Mouse (Mus musculus): ENCODE measurements at regions not wholly inside any gene's neighbourhood (a gene's known extent, or its start where the extent isn't known, plus 50 kb on each side); places are given as distances from the start of the nearest gene placed in this dataset.
A peak's percentile ranks its signal among the peaks of the same experiment; 100 is the strongest.

GRCm38 (mm10) chr5:45033146-45033545 lies 233.7 kb upstream of the Ldb2 start:
- DNase-seq, result no peak

- DNase-seq, result no peak
These were observed 228.4 kb upstream of the Ldb2 start for GRCm38 (mm10) chr5:45027876-45028275.

GRCm38 (mm10) chr5:45025383-45025782 lies 225.9 kb upstream of the Ldb2 start:
- no peak for DNase-seq

GRCm38 (mm10) chr5:45007930-45008329 lies 208.4 kb upstream of the Ldb2 start:
- DNase-seq, result no peak

GRCm38 (mm10) chr5:45000996-45001395 lies 201.5 kb upstream of the Ldb2 start:
- no peak for DNase-seq

GRCm38 (mm10) chr5:44999032-44999431 lies 199.6 kb upstream of the Ldb2 start:
- DNase-seq, result no peak

- DNase-seq, result peak; percentile 3
These were observed 176.1 kb upstream of the Ldb2 start for GRCm38 (mm10) chr5:44975456-44976195.

- no peak for DNase-seq
These were observed 143.8 kb upstream of the Ldb2 start for GRCm38 (mm10) chr5:44943023-44943921.

GRCm38 (mm10) chr5:44942575-44942974 lies 143.1 kb upstream of the Ldb2 start:
- DNase-seq, result no peak

GRCm38 (mm10) chr5:44925476-44925875 lies 126.0 kb upstream of the Ldb2 start:
- peak; percentile 43 for DNase-seq

- no peak for DNase-seq
These were observed 122.8 kb upstream of the Ldb2 start for GRCm38 (mm10) chr5:44922129-44922775.

GRCm38 (mm10) chr5:44917816-44918213 lies 118.3 kb upstream of the Ldb2 start:
- DNase-seq, result no peak

- DNase-seq, result no peak
These were observed 117.8 kb upstream of the Ldb2 start for GRCm38 (mm10) chr5:44917173-44917815.

- no peak for DNase-seq
These were observed 103.1 kb upstream of the Ldb2 start for GRCm38 (mm10) chr5:44902541-44902940.

- no peak for DNase-seq
These were observed 87.1 kb upstream of the Ldb2 start for GRCm38 (mm10) chr5:44886566-44887070.

GRCm38 (mm10) chr5:44876946-44877345 lies 77.5 kb upstream of the Ldb2 start:
- peak; percentile 24 for DNase-seq

GRCm38 (mm10) chr5:44872243-44872642 lies 72.8 kb upstream of the Ldb2 start:
- DNase-seq, result no peak

GRCm38 (mm10) chr5:44863887-44864286 lies 64.4 kb upstream of the Ldb2 start:
- no peak for DNase-seq

GRCm38 (mm10) chr5:44863349-44863748 lies 63.9 kb upstream of the Ldb2 start:
- no peak for DNase-seq

- no peak for DNase-seq
These were observed 54.7 kb upstream of the Ldb2 start for GRCm38 (mm10) chr5:44854189-44854588.

Data from adrenal gland, adult 2 months (tissue).